Mouse (Mus musculus) heart, embryonic 12.5 days (tissue): ENCODE results near the gene Mybbp1a. TPM values are rescaled to one million over a fixed set of nuclear protein-coding genes. Genes with fewer than 3 reads are reported as not detected.

Experiments
- ATAC-seq: fragments of 200-750 bp; cut with Nextera tagmentation; 2 replicates; pipeline ENCODE4 v1.8.0; 2017; ENCODE audit warnings: moderate TSS enrichment, moderate library complexity; ENCODE audit not compliant: insufficient number of reproducible peaks, low FRiP score
- H3K27ac ChIP-seq: fragments of 300-500 bp; sonication (generic); 2 replicates; pipeline ENCODE4 v1.5.1; 2016; ENCODE audit warnings: mild to moderate bottlenecking, moderate library complexity; ENCODE audit not compliant: poor library complexity, severe bottlenecking
- H3K27me3 ChIP-seq: fragments of 300-500 bp; sonication (generic); replicated peaks from 2 replicates; pipeline ENCODE4 v1.6.1; 2016; ENCODE audit warnings: mild to moderate bottlenecking, moderate library complexity
- H3K36me3 ChIP-seq: fragments of 300-500 bp; sonication (generic); 2 replicates; pipeline ENCODE4 v1.6.1; 2016; ENCODE audit warnings: mild to moderate bottlenecking, moderate library complexity
- H3K4me1 ChIP-seq: fragments of 300-500 bp; sonication (generic); replicated peaks from 2 replicates; pipeline ENCODE4 v1.6.1; 2016; ENCODE audit warnings: mild to moderate bottlenecking
- H3K4me2 ChIP-seq: fragments of 300-500 bp; sonication (generic); 2 replicates; pipeline ENCODE4 v1.6.1; 2016; ENCODE audit warnings: mild to moderate bottlenecking, moderate library complexity
- H3K4me3 ChIP-seq: fragments of 300-500 bp; sonication (generic); 2 replicates; pipeline ENCODE4 v1.5.1; 2016; ENCODE audit warnings: mild to moderate bottlenecking
- H3K9ac ChIP-seq: fragments of 300-500 bp; sonication (generic); 2 replicates; pipeline ENCODE4 v1.6.1; 2016; ENCODE audit warnings: mild to moderate bottlenecking, moderate library complexity
- H3K9me3 ChIP-seq: fragments of 300-500 bp; sonication (generic); replicated peaks from 2 replicates; pipeline ENCODE4 v1.6.1; 2016; ENCODE audit warnings: mild to moderate bottlenecking, moderate library complexity
- WGBS: fragments of 180-500 bp; shearing (Covaris S2); methylation state at CpG from one replicate; pipeline ENCODE4 v1.1.7; 2016; 5-methylcytosine and 5-hydroxymethylcytosine counted together
- polyA plus RNA-seq: library from polyadenylated mRNA; unstranded; fragments of >200 nt; fragmentation: Nextera tagmentation; extraction: Ambion mirVana; gene quantifications from 2 replicates; pipeline ENCODE4 v1.2.1, GENCODE M21; 2016

The Mybbp1a gene
- polyA plus RNA-seq, 1 experiment from 2014 or later: 99.5 TPM

DNA sequence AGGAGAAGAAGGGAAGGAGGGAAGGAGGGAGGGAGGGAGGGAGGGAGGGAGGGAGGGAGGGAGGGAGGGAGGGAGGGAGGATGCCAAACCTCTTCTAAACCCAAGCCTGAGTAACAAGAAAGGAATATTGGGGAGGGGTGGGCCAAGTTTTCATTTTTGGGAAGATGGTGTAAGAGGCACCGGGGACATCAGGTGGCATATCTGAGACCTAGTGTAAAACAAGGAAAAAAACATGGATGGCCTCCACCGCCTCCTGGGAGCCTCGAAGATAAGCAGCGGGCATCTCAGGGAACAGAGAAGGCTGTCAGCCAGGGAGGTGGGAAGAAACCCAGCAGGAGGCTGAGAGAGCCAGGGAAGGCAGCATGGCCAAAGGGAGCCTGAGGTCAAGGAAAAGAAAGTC, 35.6 kb upstream of the Mybbp1a start:
- Histone ChIP-seq H3K4me2 (peak overlapping the region; percentile 96), H3K9me3 (no peaks in the 10 kb centered on the region), H3K4me3 (peak overlapping the region; percentile 87), H3K9ac (peak overlapping the region; percentile 64), H3K27ac (peak overlapping the region; percentile 96), H3K27me3 (no peaks in the 10 kb centered on the region), H3K36me3 (peaks cover 40% of the 10 kb centered on the region), H3K4me1 (peaks cover 94% of the 10 kb centered on the region)
- ATAC-seq: no peak
- 15% methylated on average over 4 of the region's 4 CpGs for WGBS

GRCm38 (mm10) chr11:72406079-72406675, 35.0 kb upstream of the Mybbp1a start:
- Histone ChIP-seq H3K9ac (peak overlapping the region; percentile 64), H3K4me1 (peaks cover 87% of the 10 kb centered on the region), H3K4me2 (peak overlapping the region; percentile 96), H3K9me3 (no peaks in the 10 kb centered on the region), H3K4me3 (peak overlapping the region; percentile 87), H3K27me3 (no peaks in the 10 kb centered on the region), H3K27ac (peak overlapping the region; percentile 96), H3K36me3 (peaks cover 34% of the 10 kb centered on the region)
- 36% methylated on average over 8 of the region's 8 CpGs for WGBS
- ATAC-seq: no peak

DNA sequence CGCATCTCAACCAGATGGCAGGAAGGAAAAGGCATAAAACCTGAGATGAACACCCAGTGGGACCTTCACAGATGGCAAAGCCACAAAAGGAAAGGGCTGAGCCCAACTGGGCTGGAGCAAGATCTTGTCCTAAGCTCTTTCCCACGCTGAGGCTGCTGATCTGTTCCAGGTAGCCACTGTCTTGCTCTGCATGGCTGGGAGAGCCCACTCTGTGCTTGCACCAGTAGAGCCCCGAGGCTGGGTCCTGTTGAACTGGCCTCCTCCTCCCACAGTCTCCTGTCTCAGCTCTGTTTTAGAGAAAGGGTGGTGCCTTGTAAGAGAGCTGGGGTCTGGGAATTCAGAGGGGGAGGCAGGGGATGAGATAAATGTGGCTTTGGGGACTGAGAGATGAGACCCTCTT, 34.1 kb upstream of the Mybbp1a start:
- Histone ChIP-seq H3K4me2 (peak overlapping the region; percentile 96), H3K36me3 (peaks cover 26% of the 10 kb centered on the region), H3K9ac (peak overlapping the region; percentile 64), H3K27ac (peak overlapping the region; percentile 96), H3K27me3 (no peaks in the 10 kb centered on the region), H3K4me3 (peak overlapping the region; percentile 87), H3K9me3 (no peaks in the 10 kb centered on the region), H3K4me1 (peaks cover 83% of the 10 kb centered on the region)
- 9% methylated on average over 3 of the region's 3 CpGs for WGBS
- ATAC-seq: no peak

DNA sequence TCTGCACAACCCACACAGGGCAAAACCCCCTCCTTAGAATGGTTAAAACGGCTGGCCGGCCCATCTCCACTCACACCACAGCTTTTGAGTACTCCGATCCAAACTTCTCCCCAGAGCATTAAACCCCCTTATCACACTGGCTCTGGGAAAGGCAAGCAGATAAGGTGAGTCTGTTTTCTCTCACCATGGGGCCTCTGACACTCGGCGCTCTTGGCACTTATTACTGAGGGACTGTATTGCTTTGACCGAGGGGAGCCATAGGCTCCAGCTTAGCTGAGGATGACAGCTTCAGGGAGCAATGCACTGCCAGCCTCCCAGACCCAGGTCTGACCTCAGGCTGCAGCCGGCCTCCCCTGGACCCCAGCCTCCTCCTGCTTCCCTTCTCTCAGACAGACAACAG, 33.6 kb upstream of the Mybbp1a start:
- no peaks in the 10 kb centered on the region for H3K9me3 ChIP-seq
- peak; percentile 77 for ATAC-seq
- H3K27ac ChIP-seq: peak overlapping the region; percentile 96
- 2% methylated on average over 7 of the region's 7 CpGs for WGBS
- H3K4me3 ChIP-seq: peak overlapping the region; percentile 87
- peak overlapping the region; percentile 95 for H3K9ac ChIP-seq
- H3K4me1 ChIP-seq: peaks cover 83% of the 10 kb centered on the region
- peak overlapping the region; percentile 96 for H3K4me2 ChIP-seq
- H3K36me3 ChIP-seq: peaks cover 21% of the 10 kb centered on the region
- no peaks in the 10 kb centered on the region for H3K27me3 ChIP-seq

- peak overlapping the region; percentile 96 for H3K4me2 ChIP-seq
- H3K27me3 ChIP-seq: no peaks in the 10 kb centered on the region
Measured at GRCm38 (mm10) chr11:72408451-72409170, 32.5 kb upstream of the Mybbp1a start.

GRCm38 (mm10) chr11:72409649-72410385, 31.3 kb upstream of the Mybbp1a start:
- no peaks in the 10 kb centered on the region for H3K9me3 ChIP-seq
- no peak for ATAC-seq
- WGBS: 43% methylated on average over 12 of the region's 12 CpGs

More at GRCm38 (mm10) chr11:72408451-72409170, 32.5 kb upstream of the Mybbp1a start:
- Histone ChIP-seq H3K9ac (peak overlapping the region; percentile 95), H3K27ac (peak overlapping the region; percentile 96), H3K4me1 (peaks cover 84% of the 10 kb centered on the region), H3K36me3 (peaks cover 11% of the 10 kb centered on the region), H3K9me3 (no peaks in the 10 kb centered on the region), H3K4me3 (peak overlapping the region; percentile 87)
- no peak for ATAC-seq
- 25% methylated on average over 9 of the region's 9 CpGs for WGBS

GRCm38 (mm10) chr11:72410521-72411092, 30.5 kb upstream of the Mybbp1a start:
- Histone ChIP-seq H3K4me2 (peak overlapping the region; percentile 96), H3K27ac (peak overlapping the region; percentile 96), H3K9ac (peak overlapping the region; percentile 95), H3K9me3 (no peaks in the 10 kb centered on the region), H3K36me3 (no peaks in the 10 kb centered on the region), H3K4me3 (peak overlapping the region; percentile 87), H3K27me3 (no peaks in the 10 kb centered on the region), H3K4me1 (peaks cover 84% of the 10 kb centered on the region)
- ATAC-seq: 0 out of 2 replicates have a peak, but pooled peaks have one; percentile 12
- WGBS: under 1% methylated on average over 25 of the region's 25 CpGs

More at GRCm38 (mm10) chr11:72409649-72410385, 31.3 kb upstream of the Mybbp1a start:
- H3K4me3 ChIP-seq: peak overlapping the region; percentile 87
- peak overlapping the region; percentile 96 for H3K4me2 ChIP-seq
- no peaks in the 10 kb centered on the region for H3K27me3 ChIP-seq
- peak overlapping the region; percentile 96 for H3K27ac ChIP-seq
- H3K9ac ChIP-seq: peak overlapping the region; percentile 95
- 0 out of 2 replicates have a peak, but pooled peaks cover 1% of the 10 kb centered on the region for H3K36me3 ChIP-seq
- peaks cover 84% of the 10 kb centered on the region for H3K4me1 ChIP-seq

- WGBS: under 1% methylated on average over 83 of the region's 86 CpGs
- H3K4me3 ChIP-seq: peak within 1 kb of the TSS; percentile 87
- no peaks in the 10 kb centered on the region for H3K27me3 ChIP-seq
Measured at GRCm38 (mm10) chr11:72411093-72411921, 29.8 kb upstream of the Mybbp1a start, which contains the start of gene Smtnl2. TSS of gene Smtnl2 (minus strand) at chr11:72411713.

DNA sequence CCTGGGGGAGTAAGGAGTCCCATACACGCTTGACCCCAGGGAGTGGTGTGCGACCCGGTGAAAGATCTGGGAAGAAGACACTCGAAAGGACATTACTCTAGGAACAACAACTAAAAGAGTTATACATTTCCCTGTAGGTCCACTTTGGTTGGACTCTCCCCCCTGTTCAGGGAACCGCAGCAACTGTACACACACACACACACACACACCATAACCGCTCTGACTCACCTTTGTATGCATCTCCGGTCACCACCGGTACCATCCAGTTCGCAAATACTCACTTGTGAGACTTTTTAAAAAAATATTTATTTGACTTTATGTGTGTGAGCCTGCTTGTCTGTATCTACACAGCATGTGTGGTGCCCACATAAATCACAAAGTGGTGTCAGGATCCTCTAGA, 29.2 kb upstream of the Mybbp1a start:
- peak overlapping the region; percentile 65; the same call in 1 of the 2 replicates for H3K27ac ChIP-seq
- H3K4me3 ChIP-seq: peak overlapping the region; percentile 87
- no peaks in the 10 kb centered on the region for H3K36me3 ChIP-seq
- H3K9me3 ChIP-seq: no peaks in the 10 kb centered on the region
- H3K9ac ChIP-seq: peak overlapping the region; percentile 40; the same call in 1 of the 2 replicates
- 28% methylated on average over 9 of the region's 9 CpGs for WGBS
- H3K4me1 ChIP-seq: peaks cover 83% of the 10 kb centered on the region
- no peaks in the 10 kb centered on the region for H3K27me3 ChIP-seq
- peak overlapping the region; percentile 96 for H3K4me2 ChIP-seq
- ATAC-seq: no peak

More at GRCm38 (mm10) chr11:72411093-72411921, 29.8 kb upstream of the Mybbp1a start, which contains the start of gene Smtnl2:
- ATAC-seq: peak; percentile 87
- Histone ChIP-seq H3K27ac (peak within 1 kb of the TSS; percentile 96), H3K36me3 (no peaks in the 10 kb centered on the region), H3K4me2 (peak within 1 kb of the TSS; percentile 96), H3K9ac (peak within 1 kb of the TSS; percentile 95), H3K4me1 (peaks cover 83% of the 10 kb centered on the region), H3K9me3 (no peaks in the 10 kb centered on the region)

- peak overlapping the region; percentile 25; the same call in 1 of the 2 replicates for H3K4me2 ChIP-seq
- no peaks in the 10 kb centered on the region for H3K36me3 ChIP-seq
- 33% methylated on average over 7 of the region's 7 CpGs for WGBS
- 0 out of 2 replicates have a peak overlapping the region, but pooled peaks have one; percentile 22 for H3K9ac ChIP-seq
- ATAC-seq: no peak
- H3K4me3 ChIP-seq: no peak overlapping the region
- H3K27me3 ChIP-seq: no peaks in the 10 kb centered on the region
- peak overlapping the region; percentile 65 for H3K27ac ChIP-seq
- H3K9me3 ChIP-seq: no peaks in the 10 kb centered on the region
- H3K4me1 ChIP-seq: peaks cover 85% of the 10 kb centered on the region
Measured at GRCm38 (mm10) chr11:72413016-72413415, 28.1 kb upstream of the Mybbp1a start.
